Mouse (Mus musculus) heart, postnatal 10 days (tissue): ENCODE measurements around the gene Fgfr2. TPM values are rescaled to one million over a fixed set of nuclear protein-coding genes. Genes with fewer than 3 reads are reported as not detected.

Experiments
- DNase-seq, 2 experiments: peaks; one replicate each; pipeline ENCODE4 v3.0.0; 2021
- intact Hi-C: fragments of 180-260 bp; cut with DNase I; formaldehyde crosslinking; loops from one replicate; pipeline ENCODE4 v1.15.1; 2025
- total RNA-seq, 2 experiments: library from RNA; stranded (reverse); gene quantifications; 2 replicates each; pipeline ENCODE4 v1.2.3; 2021

Gene Fgfr2
- total RNA-seq, 2 experiments from 2014 or later, result 6.2 to 6.3 TPM

DNA sequence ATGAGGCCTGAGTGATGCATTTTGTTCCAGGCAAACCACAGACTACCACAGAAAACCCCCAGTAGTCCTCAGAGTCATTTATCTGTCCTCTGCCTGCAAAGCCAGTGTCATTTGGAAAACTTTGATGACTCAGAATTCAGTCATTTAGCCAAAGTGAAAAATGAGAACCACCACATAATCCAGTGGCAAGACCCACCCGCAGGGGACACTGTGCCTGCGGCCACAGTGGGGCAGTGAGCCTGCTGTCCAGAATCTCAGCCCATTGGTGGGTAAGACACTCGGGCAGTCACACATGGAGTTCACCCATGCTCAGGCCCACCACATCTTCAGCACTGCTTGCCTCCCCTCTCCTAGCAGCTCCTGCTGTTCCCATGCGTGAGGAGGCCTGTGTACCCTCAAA lies 403.6 kb downstream of the Fgfr2 start:
- DNase-seq, result no peak
- intact Hi-C loops, result no loop called here

DNA sequence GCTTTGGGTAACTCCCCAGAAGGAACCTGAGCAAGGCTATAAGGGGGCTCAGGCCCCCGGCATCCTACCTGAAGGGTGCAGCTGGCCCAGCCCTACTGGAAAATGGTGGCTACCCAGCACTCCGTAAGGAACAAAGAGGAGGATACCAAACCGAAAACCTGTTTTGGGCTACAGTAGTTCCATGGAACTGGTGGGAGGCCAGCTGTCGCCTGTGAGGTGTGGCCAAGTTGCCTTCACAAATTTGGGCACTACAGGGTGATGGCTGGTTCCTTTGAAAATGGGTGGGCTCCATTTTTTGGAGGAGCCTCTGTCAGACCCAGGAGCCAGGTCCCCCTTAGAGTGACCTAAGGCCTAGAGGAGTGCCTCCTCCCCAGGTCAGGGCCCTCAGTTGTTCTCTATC lies 407.9 kb downstream of the Fgfr2 start:
- intact Hi-C loops, result loop anchor here (2.0 kb wide), 1 partner anchor 58 kb away; no protein-coding TSS in a partner anchor
- no peak for DNase-seq

DNA sequence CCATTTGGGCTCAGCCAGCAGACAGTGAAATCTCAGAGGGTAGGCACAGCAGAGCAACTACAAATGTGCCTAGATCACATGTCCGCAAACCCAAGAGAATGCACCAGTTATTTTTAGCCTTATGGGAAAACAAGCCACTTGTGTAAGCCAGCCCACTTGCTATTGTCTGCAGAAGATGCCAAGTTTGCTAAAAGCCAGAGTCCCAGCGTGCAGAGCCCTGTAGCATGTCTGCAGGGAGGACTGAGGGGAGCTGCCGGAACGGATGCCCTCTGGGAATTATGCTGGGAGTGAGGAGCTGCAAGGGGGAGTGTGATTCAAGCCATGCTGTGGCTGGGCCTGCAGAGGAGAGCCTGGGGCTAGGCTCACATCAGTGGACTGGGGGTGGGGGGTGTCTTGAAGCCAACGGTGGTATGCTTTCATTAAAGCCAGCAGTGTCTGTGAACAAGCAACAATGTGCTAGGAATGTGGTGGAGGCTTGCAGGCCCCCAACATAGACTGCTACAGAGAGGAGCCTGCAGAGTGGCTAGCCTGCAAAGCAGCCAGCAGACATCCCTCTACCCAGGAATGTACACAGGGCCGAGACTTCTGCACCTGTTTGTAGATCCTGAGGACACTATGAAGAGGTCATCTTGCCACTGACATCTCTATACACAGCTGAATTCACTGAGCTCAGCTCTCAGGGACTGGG lies 408.8 kb downstream of the Fgfr2 start:
- peak; percentile 87 to 89 for DNase-seq
- intact Hi-C loops, result loop anchor here (2.0 to 5.0 kb wide), 2 partner anchors 42 to 58 kb away; no protein-coding TSS in a partner anchor

DNA sequence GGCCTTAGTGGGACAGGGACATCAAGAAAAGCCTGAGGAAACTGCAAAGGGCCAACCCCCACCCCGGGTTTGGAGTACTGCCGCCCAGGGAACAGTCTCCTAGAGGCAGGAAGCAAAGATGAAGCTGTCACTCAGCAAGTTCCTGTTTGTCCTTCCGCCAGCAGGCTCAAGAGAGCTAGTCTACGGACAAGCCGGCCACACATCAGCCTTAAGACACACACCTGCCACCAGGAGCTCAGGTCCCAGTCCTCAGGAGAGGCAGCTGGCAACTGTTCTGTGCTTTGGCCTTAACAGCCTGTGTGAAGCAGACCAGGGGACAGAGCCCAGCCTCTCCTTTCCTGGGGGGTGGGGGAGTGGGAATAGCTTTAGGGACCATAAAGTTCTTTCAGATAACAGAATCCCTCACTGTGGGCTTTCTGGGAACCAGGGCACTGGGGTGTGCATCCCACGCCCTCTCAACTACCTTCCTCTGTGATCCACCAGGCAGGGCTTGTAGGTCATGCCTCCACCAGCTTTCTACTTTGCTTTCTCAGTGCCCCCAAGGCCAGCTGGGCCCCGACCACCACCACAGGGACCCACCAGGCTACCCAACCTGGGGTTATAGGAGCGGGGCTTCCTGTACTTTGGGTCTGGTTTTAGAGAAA lies 409.5 kb downstream of the Fgfr2 start:
- intact Hi-C loops, result loop anchor here (2.0 to 5.0 kb wide), 2 partner anchors 41 to 57 kb away; no protein-coding TSS in a partner anchor
- DNase-seq, result peak; percentile 69 to 76

DNA sequence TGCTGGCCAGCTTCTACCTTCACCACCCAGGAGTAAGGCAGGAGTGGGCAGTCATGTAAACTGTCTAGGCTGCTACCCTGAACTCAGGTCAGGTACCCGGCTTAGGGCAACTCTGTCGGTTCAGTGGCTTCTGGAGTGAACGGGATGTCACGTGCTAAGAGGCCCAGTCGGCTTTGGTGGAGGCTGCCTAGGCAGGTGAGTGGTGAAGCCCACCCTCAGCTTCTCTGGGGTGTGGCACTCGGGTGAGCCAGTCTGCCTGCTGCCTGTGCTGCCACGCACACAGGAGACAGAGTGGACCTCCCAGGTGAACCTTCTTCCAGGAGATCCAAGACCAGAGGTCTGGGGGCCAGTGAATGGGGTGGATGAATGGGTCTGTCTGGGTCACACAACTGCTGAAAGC lies 410.2 kb downstream of the Fgfr2 start:
- DNase-seq, result no peak
- intact Hi-C loops, result loop anchor here (5.0 kb wide), 1 partner anchor 41 kb away; no protein-coding TSS in a partner anchor

DNA sequence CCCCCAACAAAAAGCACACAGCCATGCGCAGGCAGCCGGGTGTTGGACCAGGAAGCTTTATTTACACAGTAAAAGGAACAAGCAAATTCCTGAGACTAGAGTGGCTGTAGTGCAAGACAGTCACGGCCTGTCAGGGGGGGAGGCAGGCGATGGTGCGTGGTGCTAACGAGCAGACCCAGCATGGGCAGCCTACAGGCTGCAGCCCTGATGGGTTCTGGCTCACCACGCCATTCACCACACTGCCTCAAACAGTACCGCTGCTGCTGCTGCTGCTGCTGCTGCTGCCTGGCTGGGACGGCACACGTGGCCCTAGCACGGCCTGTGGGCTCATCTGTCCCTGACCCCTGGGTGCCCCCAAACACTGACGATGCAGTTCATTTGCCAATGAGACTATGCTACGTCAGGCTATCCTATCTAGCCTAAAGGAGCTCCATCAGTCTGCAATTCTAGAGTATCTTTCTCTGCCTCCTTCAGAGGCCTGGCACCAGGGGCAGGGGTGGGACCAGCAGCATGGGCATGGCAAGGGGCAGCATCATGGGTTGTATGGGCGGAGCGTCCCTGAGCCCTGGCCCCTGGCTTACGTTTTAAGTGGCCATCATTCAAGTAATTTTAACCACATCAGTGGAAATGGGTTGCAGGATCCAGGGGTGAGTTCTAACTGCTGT lies 411.0 kb downstream of the Fgfr2 start:
- no peak for DNase-seq
- intact Hi-C loops, result loop anchor here (5.0 kb wide), 1 partner anchor 40 kb away; no protein-coding TSS in a partner anchor

DNA sequence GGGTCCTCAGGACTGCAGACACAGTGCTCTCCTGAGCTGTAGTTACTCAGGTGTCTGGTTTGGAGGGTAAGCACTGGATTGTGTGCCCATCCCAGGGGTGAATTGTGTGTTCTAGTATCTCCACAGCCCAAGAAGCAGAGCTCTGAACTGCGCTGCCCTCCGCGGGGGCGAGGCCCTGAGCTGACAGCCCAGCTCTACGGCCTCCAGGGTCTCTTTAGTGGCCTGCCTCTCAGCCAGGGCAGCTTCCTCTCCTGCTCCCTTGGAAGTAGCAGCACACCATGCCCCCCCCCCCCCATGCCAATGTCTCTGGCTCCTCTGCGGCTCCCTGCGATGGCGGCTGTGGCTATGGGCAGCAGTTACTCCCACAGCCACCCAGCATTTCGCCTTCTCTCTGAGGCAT lies 411.6 kb downstream of the Fgfr2 start:
- no peak for DNase-seq
- intact Hi-C loops, result loop anchor here (5.0 kb wide), 1 partner anchor 39 kb away; no protein-coding TSS in a partner anchor

DNA sequence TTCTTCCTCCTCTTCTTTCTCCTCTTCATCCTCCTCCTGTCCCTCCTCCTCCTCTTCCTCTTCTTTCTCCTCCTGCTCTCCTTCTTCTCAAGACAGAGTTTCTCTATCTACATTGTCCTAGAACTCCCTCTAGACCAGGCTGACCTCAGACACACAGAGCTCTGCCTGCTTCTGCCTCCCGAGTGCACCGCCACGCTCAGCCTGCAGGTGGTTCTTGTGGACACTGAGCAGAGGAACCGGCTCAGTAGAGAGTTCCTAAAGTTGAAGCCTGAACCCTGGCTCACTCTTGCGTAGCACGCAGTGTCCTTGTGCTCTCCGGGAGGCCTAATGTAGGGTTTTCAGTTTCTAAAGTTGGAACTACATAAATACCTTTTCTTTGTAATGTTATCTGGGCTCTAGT lies 418.0 kb downstream of the Fgfr2 start:
- DNase-seq, result no peak
- intact Hi-C loops, result no loop called here

DNA sequence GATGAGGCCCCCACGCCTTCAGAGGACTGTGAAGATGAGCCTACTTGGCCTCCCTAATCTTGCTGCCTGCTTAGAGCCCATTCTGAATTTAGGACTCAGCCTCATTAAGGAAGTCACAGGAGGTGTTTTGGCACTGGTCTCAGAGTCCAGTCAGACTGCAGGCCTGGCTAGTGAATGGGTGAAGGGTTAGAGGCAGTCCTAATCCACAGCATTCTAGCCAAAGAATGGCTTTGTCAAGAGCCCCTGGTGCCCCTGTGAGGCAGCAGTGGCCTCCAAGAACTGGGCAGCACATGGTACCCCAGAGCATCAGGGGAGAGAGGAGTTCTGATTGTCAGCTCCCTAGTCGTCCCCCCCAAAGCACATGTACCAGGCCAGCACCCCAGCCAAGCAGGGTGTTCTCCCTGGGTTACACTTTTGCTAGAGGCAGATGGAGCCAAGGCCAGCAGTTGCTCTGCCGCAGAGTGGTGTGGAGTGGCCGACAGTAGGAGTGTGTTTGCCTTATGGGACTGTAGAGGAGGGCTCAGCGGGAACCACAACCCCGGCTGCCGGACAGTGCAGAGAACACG lies 418.8 kb downstream of the Fgfr2 start:
- no peak for DNase-seq
- intact Hi-C loops, result no loop called here

DNA sequence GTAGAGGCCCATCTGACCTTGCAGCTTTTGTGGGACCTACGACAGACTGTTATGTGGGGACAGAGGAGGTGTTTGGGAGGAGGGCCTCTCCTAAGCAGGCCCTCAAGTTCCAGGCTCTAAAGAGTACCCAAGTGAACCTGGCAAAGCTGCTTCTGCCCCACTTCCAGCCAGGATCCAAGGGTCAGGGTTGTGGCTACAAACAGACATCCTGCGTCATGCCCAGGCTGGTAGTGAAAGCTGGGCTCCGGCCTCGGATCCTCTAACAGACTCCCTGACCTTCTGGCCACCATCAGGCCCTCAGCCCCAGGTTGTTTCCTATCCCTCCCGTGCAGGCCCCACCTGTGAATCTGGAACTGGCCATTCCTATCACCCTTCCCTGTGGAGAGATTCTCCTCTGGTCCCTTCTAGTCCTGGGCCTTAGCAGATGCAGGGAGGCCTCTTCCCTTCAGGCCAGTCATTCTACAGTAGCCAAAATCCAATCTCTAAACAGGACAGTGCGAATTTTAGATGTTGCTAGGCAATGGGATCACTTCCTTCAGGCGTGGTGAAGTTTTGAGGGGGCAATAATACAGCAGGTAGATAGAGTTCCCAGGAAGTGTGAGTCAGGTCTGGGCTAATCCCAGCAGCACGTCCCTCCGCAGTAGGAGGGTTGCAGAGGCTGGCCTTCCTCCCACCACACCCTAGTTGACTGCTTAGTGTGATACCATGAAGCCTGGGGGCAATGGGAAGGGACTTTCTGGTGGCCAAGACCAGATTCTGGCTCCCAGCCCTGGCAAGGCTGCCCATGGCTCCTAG lies 419.4 kb downstream of the Fgfr2 start:
- no peak for DNase-seq
- intact Hi-C loops, result no loop called here

DNA sequence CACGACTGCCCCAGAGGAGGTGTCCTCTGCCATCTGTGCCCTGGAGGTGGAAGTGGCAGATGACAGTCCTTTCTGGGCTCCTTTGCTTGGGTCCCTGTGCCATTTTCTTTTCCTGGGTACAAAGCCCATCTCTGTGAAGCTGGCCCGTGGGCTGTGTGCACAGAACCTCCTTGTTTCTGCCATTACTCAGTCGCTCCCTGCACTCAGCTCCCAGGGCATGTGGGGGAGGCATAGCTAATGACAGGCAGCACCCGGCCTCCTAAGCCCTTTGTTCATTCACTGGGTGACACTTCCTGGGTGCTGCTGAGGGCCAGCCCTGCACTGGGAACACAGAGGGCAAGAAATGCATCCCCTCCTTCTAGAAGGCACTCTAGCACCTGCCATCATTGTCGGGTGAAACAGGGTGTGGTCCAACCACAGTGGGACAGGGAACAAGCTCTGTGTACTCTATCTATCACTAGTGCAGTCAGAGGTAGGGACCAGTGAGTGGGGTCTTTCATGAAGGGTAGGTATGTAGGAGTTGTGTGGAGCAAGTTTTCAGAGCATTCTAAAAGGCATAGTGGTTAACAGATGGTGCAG lies 420.6 kb downstream of the Fgfr2 start:
- intact Hi-C loops, result no loop called here
- DNase-seq, result no peak

DNA sequence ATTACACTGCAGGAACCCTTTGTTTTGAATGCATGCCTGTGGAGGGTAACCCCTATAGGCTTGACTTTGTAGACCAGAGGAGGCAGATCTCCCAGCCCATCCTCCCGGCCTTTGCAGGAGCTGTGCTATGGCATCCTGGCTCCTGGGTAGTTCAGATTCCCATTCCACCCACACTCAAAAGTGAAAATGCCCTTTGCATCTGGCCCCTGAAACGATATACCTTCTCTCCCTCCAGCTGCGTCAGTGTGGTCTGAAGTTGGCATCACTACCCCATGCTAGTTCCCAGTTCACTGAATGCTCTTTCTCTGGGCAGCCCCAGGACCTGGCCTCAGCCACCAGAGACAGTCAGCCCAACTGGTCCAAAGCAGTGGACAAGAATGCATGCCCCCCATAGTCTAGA lies 421.1 kb downstream of the Fgfr2 start:
- no peak for DNase-seq
- intact Hi-C loops, result no loop called here

DNA sequence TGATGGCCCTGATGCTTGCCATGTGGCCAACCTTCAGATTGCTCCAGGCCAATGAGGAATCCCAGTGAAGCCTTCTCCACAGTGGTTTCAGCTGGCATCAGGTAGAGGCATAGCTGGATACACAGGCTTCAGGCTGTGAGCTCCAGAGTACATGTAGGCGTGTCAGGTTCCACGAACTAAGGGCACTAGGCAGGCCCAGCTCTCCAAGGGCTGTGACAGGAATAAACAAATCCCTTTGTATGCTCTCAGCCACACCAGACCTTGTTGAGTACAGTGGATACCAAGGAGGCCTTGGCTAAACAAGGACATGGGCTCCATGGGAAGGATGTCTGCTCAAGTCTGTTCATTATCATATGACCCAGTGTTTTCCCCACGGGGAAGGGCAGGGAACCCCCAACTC lies 421.7 kb downstream of the Fgfr2 start:
- intact Hi-C loops, result no loop called here
- DNase-seq, result no peak

DNA sequence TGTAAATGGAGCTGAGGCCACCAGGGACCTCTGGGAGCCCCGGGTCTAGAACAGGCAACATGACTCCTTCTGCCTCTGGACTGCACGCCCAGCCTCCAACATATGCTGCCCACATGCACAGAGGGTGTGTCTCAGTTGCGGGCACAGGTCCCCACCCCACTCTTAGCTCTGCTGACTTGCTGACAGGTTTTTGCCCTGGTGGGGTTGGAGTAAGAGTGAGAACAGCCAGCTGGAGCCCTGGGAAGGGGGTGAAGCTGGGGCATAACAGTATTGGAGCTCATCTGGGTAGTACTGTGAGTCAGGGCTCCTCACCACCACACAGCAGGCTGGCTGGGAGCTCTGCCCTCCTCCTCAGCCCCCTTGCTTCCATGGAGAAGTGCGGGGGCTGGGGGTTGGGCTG lies 423.0 kb downstream of the Fgfr2 start:
- intact Hi-C loops, result no loop called here
- no peak for DNase-seq

DNA sequence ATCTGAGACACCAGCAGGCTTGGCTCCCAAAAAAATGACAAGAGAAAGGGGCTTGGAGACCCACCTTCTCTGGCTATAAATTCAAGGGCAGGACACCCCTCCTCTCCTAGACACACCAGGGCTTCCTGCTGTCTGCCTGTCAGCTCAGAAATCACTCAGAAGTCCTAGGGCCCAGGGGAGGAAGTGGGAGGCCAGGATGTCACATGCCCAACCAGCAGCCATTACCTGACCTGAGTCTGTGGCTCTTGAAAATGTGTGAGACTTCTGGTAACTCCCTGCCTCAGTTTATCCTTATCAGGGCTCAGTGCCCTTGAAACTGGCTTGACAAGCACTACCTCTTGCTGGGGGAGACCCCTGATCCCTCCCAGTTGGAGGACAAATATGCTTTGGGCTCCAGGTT lies 423.5 kb downstream of the Fgfr2 start:
- no peak for DNase-seq
- intact Hi-C loops, result loop anchor here (5.0 kb wide), 1 partner anchor 883 kb away; no protein-coding TSS in a partner anchor

DNA sequence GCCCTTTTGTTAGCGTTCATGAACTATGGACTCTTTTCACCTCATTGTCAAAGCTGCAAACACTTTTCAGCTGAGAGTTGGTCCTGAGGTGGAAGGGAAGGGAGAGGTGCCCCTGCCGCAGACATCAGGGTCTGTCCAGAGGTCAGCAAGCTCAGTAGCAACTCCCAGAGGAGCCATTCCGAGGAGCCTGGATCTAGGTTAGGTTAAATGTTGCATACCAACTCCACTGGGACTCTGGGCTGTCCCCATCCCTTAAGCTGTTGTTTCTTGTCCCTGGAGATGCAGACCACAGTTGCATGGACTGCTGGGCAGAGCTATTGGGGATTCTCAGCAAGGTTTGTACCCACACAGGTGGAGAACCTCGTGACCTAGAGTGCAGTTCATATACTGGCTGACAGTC lies 424.0 kb downstream of the Fgfr2 start:
- intact Hi-C loops, result loop anchor here (5.0 kb wide), 1 partner anchor 883 kb away; no protein-coding TSS in a partner anchor

DNA sequence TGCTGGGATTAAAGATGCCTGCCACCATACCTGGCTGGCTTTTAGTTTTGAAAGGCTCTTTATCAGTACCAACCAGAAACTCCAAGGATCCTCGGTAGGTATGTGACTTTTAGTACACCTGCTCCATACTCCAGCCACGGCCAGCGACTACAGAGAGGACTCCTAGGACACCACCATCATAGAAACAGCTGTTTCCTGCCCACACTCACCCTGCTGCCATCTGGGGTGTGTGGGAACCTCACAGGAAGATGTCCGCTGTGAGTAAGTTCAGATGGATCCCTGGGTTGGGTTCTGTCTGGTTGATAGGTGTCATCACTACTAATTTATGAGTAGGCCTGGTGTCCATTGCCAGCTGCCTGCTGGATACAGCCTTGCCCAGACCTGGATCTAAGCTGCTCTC lies 424.4 kb downstream of the Fgfr2 start:
- intact Hi-C loops, result loop anchor here (5.0 kb wide), 1 partner anchor 884 kb away; no protein-coding TSS in a partner anchor
- no peak for DNase-seq

More for the DNA sequence above, 424.0 kb downstream of the Fgfr2 start:
- DNase-seq, result no peak

DNA sequence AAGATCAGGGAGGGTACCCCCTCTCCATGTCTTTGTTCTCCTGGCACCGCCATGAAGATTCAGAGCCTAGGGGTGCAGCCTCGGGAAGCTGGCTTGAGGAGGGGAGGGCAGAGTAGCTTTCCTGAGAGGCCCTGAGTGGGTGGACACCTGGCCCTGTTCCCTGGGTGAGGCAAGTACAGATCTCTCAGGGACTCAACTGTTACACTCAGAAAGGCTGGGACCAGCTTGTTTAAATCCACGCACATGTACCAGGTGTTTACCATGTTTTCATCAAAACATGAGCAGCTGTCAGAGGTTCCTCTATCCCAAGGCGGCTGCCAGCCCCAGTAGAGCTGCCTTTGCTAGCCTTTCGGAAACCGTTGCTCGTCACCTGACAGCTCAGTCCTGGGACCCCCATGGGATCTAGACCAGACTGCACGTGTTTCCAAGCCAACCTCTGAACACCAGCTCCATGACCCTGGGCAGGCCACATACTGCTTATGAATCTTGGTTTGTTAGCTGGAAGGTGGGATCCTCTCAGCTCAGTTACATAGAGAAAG lies 425.8 kb downstream of the Fgfr2 start:
- intact Hi-C loops, result loop anchor here (5.0 kb wide), 1 partner anchor 885 kb away; no protein-coding TSS in a partner anchor
- DNase-seq, result no peak

DNA sequence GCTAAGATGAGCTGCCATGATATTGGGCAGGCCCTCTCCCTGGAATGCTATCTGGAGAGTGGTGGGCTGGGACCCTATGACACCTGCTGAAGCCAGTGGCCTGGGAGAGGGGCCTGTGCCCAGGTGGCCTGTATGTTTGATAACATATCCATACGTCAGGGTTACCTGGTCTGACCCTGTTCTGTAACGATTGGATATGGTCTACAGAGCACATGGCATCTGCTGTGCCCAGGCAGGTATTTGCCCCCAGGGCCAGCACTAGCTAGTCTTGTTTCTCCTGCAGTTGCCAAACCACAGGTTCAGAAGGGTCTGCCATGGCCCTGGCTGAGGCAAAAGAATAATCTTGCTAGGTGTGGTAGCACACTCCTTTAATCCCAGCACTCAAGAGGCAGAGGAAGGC lies 429.6 kb downstream of the Fgfr2 start:
- intact Hi-C loops, result no loop called here
- DNase-seq, result no peak

DNA sequence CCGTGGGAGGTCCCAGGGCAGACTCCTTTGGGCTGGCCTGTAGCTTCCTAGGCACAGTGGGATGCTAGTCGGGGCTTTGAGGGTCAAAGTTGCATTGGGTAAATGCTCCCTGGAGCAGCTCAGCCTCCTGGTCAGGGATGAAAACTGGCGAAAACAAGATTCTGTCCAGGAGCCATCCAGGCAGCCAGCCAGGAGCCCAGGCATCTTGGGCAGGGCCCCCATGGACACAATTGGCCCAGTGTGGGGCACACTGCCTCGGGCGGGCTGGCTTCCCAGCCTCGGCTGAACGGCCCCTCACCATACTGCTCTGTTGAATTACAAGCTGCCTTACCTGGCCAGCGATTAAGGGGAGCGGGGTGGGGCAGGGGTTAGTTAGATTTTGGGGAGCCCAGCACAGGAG lies 430.4 kb downstream of the Fgfr2 start:
- intact Hi-C loops, result no loop called here
- DNase-seq, result no peak
